Mouse (Mus musculus): ENCODE results near the gene Tgfbr3l. TPM values are rescaled to one million over a fixed set of nuclear protein-coding genes. Genes with fewer than 3 reads are reported as not detected.

Gene Tgfbr3l
- polyA plus RNA-seq, 1 experiment from 2014 or later, result 4.1 TPM

- Histone ChIP-seq H3K4me3 (ENCODE audit: low read depth, low read length) (peak within 1 kb of the TSS; percentile 66), H3K27me3 (ENCODE audit: control insufficient read depth, insufficient read depth, low read depth, low read length) (no peaks in the 10 kb centered on the region), H3K9ac (ENCODE audit: low read depth, low read length) (peak within 1 kb of the TSS; percentile 74), H3K27ac (ENCODE audit: low read length) (peak within 1 kb of the TSS; percentile 81), H3K9me3 (replicated peaks; ENCODE audit: control insufficient read depth, low read length, poor library complexity, severe bottlenecking) (no peaks in the 10 kb centered on the region), H3K4me2 (ENCODE audit: low read length) (peak within 1 kb of the TSS; percentile 67), H3K36me3 (ENCODE audit: control insufficient read depth, insufficient read depth, low read length) (peaks cover 16% of the 10 kb centered on the region), H3K4me1 (ENCODE audit: control insufficient read depth, insufficient read depth, low read length) (peaks cover 11% of the 10 kb centered on the region)
- ATAC-seq, result peak; percentile 97
- under 1% methylated on average over 38 of the region's 39 CpGs for WGBS
Observed at GRCm38 (mm10) chr8:4275275-4276110, 27.5 kb downstream of the Tgfbr3l start, which contains the start of gene Timm44. Timm44 (minus strand) TSS chr8:4275913.

DNA sequence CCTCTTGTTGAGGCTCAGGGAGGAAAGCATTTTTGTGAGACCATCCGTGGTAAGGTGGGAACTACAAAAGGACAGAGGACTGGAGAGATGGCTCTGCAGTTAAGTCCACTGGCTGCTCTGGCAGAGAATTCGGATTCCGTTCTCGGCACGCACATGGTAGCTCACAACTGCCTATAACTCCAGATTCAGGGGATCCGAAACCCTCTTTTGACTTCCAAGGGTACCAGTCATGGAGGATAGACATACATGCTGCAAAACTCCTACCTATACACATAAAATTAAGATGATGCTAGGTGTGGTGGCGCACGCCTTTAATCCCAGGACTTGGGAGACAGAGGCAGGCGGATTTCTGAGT, 28.1 kb downstream of the Tgfbr3l start:
- Histone ChIP-seq H3K27ac (ENCODE audit: low read length) (peak overlapping the region; percentile 81), H3K36me3 (ENCODE audit: control insufficient read depth, insufficient read depth, low read length) (peaks cover 16% of the 10 kb centered on the region), H3K4me1 (ENCODE audit: control insufficient read depth, insufficient read depth, low read length) (peaks cover 11% of the 10 kb centered on the region), H3K4me3 (ENCODE audit: low read depth, low read length) (peak overlapping the region; percentile 66), H3K4me2 (ENCODE audit: low read length) (peak overlapping the region; percentile 56), H3K27me3 (ENCODE audit: control insufficient read depth, insufficient read depth, low read depth, low read length) (no peaks in the 10 kb centered on the region), H3K9ac (ENCODE audit: low read depth, low read length) (peak overlapping the region; percentile 74), H3K9me3 (replicated peaks; ENCODE audit: control insufficient read depth, low read length, poor library complexity, severe bottlenecking) (no peaks in the 10 kb centered on the region)
- WGBS, result 24% methylated on average over 9 of the region's 9 CpGs
- no peak for ATAC-seq

GRCm38 (mm10) chr8:4292738-4293137, 44.7 kb downstream of the Tgfbr3l start:
- 95% methylated on average over 5 of the region's 5 CpGs for WGBS
- H3K36me3 ChIP-seq (ENCODE audit: control insufficient read depth, insufficient read depth, low read length), result peaks cover 20% of the 10 kb centered on the region
- H3K4me2 ChIP-seq (ENCODE audit: low read length), result no peak overlapping the region
- no peak for ATAC-seq
- no peaks in the 10 kb centered on the region for H3K27me3 ChIP-seq (ENCODE audit: control insufficient read depth, insufficient read depth, low read depth, low read length)
- H3K4me3 ChIP-seq (ENCODE audit: low read depth, low read length), result no peak overlapping the region
- H3K9me3 ChIP-seq (replicated peaks; ENCODE audit: control insufficient read depth, low read length, poor library complexity, severe bottlenecking), result no peaks in the 10 kb centered on the region
- no peaks in the 10 kb centered on the region for H3K4me1 ChIP-seq (ENCODE audit: control insufficient read depth, insufficient read depth, low read length)
- H3K9ac ChIP-seq (ENCODE audit: low read depth, low read length), result no peak overlapping the region
- no peak overlapping the region for H3K27ac ChIP-seq (ENCODE audit: low read length)

DNA sequence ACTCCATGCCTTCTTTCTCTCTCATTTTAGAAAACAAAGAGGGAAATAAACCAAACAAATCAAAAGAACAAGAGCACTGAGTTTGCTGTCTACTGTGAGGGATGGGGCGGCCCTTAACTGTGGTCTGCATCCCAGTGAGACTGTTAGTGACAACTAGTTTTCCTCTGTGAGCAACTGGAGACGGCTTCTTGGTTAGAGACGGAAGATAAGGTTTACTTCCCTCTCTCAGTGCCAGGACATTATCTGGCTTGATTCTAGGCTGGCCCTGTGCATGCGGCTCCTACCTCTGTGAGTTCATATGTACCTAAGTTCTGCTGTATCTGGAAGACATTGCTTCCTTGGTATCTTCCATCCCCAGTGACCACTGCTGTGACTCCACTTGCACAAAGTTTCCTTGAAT, 49.8 kb downstream of the Tgfbr3l start:
- no peak overlapping the region for H3K4me2 ChIP-seq (ENCODE audit: low read length)
- H3K4me1 ChIP-seq (ENCODE audit: control insufficient read depth, insufficient read depth, low read length), result no peaks in the 10 kb centered on the region
- H3K9me3 ChIP-seq (replicated peaks; ENCODE audit: control insufficient read depth, low read length, poor library complexity, severe bottlenecking), result no peaks in the 10 kb centered on the region
- no peaks in the 10 kb centered on the region for H3K27me3 ChIP-seq (ENCODE audit: control insufficient read depth, insufficient read depth, low read depth, low read length)
- H3K36me3 ChIP-seq (ENCODE audit: control insufficient read depth, insufficient read depth, low read length), result peaks cover 29% of the 10 kb centered on the region
- ATAC-seq, result no peak
- H3K27ac ChIP-seq (ENCODE audit: low read length), result no peak overlapping the region
- H3K4me3 ChIP-seq (ENCODE audit: low read depth, low read length), result no peak overlapping the region
- no peak overlapping the region for H3K9ac ChIP-seq (ENCODE audit: low read depth, low read length)
- WGBS, result 94% methylated on average over 4 of the region's 4 CpGs

Other genes with a start within 250 kb of the Tgfbr3l start
- gene Cd209f, start 142.4 kb upstream of the Tgfbr3l start, polyA plus RNA-seq (2015; fragmentation: Nextera tagmentation; extraction: Ambion mirVana), result 0.24 and 0.31 TPM in 2 replicates
- not detected in 2 replicates for gene Cd209g, start 114.1 kb upstream of the Tgfbr3l start, polyA plus RNA-seq (2015; fragmentation: Nextera tagmentation; extraction: Ambion mirVana)
- gene Evi5l, start 81.6 kb upstream of the Tgfbr3l start, polyA plus RNA-seq (2015; fragmentation: Nextera tagmentation; extraction: Ambion mirVana), result 123 and 131 TPM in 2 replicates
- gene Prr36, start 30.8 kb upstream of the Tgfbr3l start, polyA plus RNA-seq (2015; fragmentation: Nextera tagmentation; extraction: Ambion mirVana), result 51.2 and 58.5 TPM in 2 replicates
- gene Lrrc8e, start 21.4 kb upstream of the Tgfbr3l start, polyA plus RNA-seq (2015; fragmentation: Nextera tagmentation; extraction: Ambion mirVana), result 0.05 TPM in 1 of 2 replicates, not detected in the other
- 26.8 and 29.9 TPM in 2 replicates for gene Map2k7, start 9.5 kb upstream of the Tgfbr3l start, polyA plus RNA-seq (2015; fragmentation: Nextera tagmentation; extraction: Ambion mirVana)
- 0.73 and 1.8 TPM in 2 replicates for gene Gm49320, start 9.3 kb upstream of the Tgfbr3l start, polyA plus RNA-seq (2015; fragmentation: Nextera tagmentation; extraction: Ambion mirVana)
- gene Snapc2, start 4.9 kb downstream of the Tgfbr3l start, polyA plus RNA-seq (2015; fragmentation: Nextera tagmentation; extraction: Ambion mirVana), result 62.2 and 62.9 TPM in 2 replicates
- gene Ctxn1, start 11.1 kb downstream of the Tgfbr3l start, polyA plus RNA-seq (2015; fragmentation: Nextera tagmentation; extraction: Ambion mirVana), result 258 and 267 TPM in 2 replicates
- 45.3 and 48.1 TPM in 2 replicates for gene Timm44, start 27.7 kb downstream of the Tgfbr3l start, polyA plus RNA-seq (2015; fragmentation: Nextera tagmentation; extraction: Ambion mirVana)
- 18.4 and 18.8 TPM in 2 replicates for gene Ccl25, start 77.0 kb downstream of the Tgfbr3l start, polyA plus RNA-seq (2015; fragmentation: Nextera tagmentation; extraction: Ambion mirVana)
- gene Elavl1, start 77.2 kb downstream of the Tgfbr3l start, polyA plus RNA-seq (2015; fragmentation: Nextera tagmentation; extraction: Ambion mirVana), result 85.9 and 100 TPM in 2 replicates
- gene Cers4, start 244.8 kb downstream of the Tgfbr3l start, polyA plus RNA-seq (2015; fragmentation: Nextera tagmentation; extraction: Ambion mirVana), result 58.8 and 59.3 TPM in 2 replicates